Mouse (Mus musculus): Measurements from ENCODE around the gene B4galt5.
"Not testable (repeated sequence)": the region's sequence is repeated elsewhere in the genome, so short reads cannot be mapped to it uniquely, and the experiment has no call there.

B4galt5 gene

GRCm38 (mm10) chr2:167348376-167349282 is at the start of gene B4galt5:
Gene B4galt5 (minus strand): TSS chr2:167349183.
- peak; percentile 63 for DNase-seq (ENCODE audit: low read depth)

GRCm38 (mm10) chr2:167396420-167396819 is 47.4 kb upstream of the B4galt5 start:
- not testable (repeated sequence) for DNase-seq (ENCODE audit: low read depth)

DNA sequence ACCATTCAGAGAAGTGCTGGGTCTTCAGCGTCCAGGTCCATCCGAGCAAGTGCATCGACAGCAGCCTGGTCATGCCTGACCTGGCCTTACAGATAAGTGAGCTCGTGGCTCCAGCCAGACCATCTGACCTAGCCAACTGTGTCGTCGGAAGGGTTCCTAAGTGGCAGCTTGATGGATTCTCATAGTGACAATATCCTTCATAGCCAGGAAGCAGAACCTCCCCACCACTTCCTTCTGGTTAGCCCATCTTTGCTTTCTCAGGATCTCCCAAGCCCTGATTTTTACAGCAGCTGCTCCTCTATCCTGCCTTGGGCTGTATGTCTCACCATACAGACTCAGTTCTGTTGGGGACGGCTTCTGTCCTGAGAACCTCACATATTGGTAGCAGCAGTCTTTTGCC is 45.4 kb upstream of the B4galt5 start:
- DNase-seq (ENCODE audit: low read depth): no peak

DNA sequence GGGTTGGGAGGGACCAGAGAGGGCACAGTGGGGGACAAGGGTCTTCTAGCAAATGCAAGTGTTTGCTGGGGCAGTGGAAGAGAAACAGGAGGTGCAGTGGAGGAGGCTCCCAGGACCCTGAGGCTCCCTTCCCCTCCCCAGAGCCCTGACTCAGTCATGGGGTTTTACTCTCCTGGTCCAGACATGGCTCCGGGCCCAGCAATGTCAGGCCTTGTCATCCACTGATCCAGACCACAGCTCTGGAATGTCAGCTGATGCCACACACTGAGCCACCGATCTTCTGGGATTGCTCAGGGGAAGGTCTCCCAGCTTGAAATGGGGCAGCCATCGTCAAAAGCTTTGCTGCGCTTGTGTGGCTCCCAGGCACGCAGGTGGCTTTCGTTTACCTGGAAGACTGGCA is 38.0 kb upstream of the B4galt5 start:
- DNase-seq (ENCODE audit: low read depth): no peak

DNA sequence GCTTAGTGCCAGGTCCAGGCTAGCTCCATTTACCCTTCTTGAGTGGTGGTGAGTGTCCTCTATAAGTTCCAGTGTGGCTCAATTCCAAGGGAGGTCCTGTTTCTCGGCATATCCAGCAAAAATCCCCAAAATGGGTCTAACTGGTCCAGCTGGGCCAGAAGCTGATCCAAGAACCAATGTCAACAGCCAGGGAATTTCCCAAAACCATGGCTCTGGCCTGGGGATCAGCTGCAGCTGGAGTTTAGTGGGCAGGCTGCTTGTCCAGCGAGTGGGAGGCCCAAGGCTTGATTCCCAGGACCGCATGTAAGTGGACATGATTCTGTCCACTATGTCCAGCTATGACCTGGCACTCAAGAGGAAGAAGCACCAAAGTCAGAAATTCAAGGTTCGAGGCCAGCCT is 37.5 kb upstream of the B4galt5 start:
- no peak for DNase-seq (ENCODE audit: low read depth)

GRCm38 (mm10) chr2:167383666-167384083 is 34.7 kb upstream of the B4galt5 start:
- DNase-seq (ENCODE audit: low read depth): no peak

- DNase-seq (ENCODE audit: low read depth): no peak
Observed at GRCm38 (mm10) chr2:167382389-167382788, 33.4 kb upstream of the B4galt5 start.

DNA sequence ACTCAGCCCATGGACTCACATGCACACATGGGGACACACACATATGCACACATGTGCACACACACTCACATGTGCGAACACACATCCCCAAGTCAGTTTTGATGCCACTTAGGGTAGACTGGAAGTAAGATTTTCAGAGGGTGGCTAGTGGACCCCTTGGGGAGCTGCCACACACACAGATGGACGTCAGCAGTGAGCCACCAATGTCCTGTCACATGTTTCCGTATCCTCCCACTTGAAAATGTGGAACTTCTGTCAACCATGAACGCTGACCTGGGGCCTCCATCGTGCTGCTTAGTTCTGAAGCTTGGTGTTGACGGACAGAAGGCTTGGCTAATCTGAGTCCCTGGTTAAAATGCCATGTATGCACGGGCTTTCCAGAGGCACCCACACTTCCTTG is 32.6 kb upstream of the B4galt5 start:
- DNase-seq (ENCODE audit: low read depth): no peak

DNA sequence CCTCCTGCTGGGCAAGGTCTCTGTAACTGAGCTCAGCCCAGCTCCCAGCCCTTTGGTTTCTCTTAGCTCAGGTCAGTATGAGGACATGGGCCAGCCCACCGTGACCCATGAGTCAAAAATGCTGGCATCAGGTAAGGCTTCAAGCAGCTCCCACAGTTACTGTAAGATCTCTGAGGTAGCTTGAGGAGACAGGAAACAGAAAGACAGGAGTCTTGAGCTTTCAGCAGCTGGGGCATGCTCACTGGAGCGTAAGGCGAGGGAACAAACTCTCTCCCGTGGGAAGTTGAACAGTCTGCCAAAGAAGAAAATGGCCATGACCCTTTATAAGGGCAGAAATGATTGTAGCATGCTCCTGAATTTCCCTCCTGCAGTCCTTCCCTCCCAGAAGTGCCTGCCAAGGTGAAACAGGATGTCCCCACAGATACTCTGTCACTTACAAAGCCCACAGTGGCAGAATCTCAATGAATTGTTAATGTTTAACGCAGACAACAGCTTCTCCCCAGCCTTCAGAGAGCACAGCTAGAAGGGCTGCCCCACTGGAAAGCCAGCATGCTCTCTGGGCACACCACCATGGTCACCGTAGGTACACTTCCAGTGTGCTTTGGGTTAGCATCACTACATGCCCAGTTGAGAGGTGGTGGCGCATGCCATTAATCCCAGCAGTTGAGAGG is 31.8 kb upstream of the B4galt5 start:
- DNase-seq (ENCODE audit: low read depth): no peak

DNA sequence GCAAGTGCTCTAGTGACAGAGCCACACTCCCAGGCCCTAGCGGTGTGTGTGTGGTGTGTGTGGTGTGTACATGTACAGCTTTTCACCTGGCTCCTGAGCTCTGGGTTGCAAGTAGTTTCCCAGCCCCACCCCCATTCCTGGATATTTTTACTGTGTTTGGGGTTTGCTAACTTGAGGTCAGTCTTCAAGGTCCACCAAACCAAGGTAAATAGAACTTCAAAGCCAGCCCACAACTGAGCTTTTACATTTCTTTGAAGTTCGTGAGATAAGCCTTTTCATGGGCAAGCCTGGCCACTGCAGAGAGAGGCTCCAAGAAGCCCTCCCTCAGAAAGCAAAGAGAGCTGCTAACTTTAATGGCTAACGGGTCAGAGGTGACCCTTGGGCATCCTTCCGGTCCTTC is 30.0 kb upstream of the B4galt5 start:
- no peak for DNase-seq (ENCODE audit: low read depth)

DNA sequence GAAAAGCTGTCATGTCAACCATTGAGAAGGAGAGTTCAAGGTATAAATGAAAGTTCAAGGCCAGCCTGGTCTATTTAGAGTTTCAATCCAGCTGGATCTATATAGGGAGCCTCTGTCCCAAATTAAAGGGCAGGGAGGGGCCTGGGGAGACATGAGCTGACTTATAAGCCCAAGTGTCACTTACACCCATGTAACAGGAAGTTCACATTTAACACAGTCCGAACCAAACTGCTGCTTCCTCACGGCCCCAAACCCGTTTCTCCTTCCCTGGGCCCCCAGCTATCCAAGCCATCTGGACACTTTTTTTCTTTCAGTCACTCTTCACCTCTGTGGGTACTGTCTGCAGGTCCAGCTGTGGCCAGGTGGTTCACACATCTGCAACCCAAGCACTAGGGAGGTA is 28.7 kb upstream of the B4galt5 start:
- no peak for DNase-seq (ENCODE audit: low read depth)

DNA sequence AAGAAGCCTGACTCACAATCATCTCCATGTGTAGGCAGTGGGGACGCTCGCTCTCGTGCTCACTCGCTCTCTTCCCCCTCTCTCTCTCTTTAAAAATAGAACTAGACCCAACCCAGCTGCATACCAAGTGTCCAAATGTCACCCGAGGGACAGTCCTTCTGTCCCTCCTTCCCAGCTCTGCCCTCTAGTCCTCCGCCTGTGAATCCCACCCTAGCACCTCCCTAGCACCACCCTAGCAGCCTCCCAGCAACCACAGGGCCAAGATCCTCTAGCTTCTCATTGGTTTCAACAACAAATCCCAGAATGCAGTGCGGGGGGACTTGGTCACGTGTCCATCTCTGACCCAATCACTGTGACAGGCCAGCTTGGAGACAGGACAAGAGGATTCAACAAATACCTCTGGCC is 27.2 kb upstream of the B4galt5 start:
- no peak for DNase-seq (ENCODE audit: low read depth)

DNA sequence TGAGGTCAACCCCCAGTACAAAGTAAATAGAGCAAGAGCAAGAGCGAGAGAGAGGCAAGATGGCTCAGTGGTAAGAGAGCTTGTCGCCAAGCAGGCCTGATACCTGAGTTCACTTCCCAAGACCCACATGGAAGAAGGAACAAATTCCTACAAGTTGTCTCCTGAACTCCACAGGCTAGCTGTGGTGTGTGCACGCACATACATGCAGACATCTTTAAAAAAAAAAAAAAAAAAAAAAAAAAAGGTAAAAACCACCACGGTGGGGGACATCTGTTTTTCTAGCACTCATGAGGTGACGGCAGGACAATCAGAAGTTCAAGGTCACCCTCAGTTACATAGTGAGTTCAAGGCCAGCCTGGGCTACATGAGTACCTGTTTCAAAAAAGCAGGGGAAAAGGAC is 26.7 kb upstream of the B4galt5 start:
- DNase-seq (ENCODE audit: low read depth): no peak

GRCm38 (mm10) chr2:167375135-167375534 is 26.2 kb upstream of the B4galt5 start:
- peak; percentile 64 for DNase-seq (ENCODE audit: low read depth)

DNA sequence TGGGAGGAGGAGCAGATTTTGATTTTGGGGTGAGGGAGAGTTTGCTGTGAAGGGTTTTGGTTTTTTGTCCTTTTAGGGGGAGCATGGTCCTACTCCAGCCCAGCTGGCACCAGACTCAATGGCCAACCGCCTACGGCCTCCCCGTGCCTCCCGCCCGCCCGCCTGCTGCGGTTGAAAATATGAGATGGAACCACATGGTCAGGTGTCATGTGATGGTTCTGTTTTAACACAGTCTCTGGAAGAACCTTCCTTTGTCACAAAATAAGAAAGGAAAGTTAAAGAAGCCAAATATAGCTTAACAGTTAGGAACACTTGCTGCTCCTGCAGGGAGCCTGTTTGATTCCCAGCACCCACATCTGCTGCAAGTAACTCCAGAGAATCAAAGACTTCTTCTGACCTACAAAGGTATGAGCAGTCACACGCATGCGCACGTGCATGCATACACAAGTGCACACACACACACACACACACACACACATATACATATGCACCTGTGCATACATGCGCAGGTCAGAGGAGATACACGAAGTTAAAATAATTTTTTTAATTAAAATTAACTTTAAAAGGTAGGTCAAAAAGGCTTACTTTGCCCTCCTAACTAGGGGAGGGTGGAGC is 25.3 kb upstream of the B4galt5 start:
- DNase-seq (ENCODE audit: low read depth): no peak

DNA sequence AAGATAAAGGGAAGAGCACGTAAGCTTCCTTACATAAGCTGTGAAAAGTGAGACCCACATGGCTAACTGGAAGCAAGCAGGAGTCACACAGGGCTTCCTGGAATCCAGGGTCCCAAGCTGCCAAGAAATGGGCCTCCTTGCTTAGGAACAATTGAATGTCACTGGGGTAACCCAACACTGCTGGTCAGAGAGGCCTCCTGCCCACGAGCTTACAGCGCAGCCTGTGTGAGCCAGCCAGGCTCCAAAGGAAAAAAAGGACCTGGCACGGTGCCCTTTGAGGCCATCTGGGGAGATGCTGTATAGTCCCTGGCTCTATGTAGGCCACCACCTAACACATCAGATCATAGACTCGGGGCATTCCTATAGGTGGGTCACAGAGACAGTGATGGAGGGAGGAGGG is 24.3 kb upstream of the B4galt5 start:
- DNase-seq (ENCODE audit: low read depth): no peak

GRCm38 (mm10) chr2:167371506-167371905 is 22.5 kb upstream of the B4galt5 start:
- no peak for DNase-seq (ENCODE audit: low read depth)

- DNase-seq (ENCODE audit: low read depth): peak; percentile 95
Observed at GRCm38 (mm10) chr2:167368328-167368727, 19.3 kb upstream of the B4galt5 start.

GRCm38 (mm10) chr2:167367777-167368281 is 18.8 kb upstream of the B4galt5 start:
- DNase-seq (ENCODE audit: low read depth): peak; percentile 92

DNA sequence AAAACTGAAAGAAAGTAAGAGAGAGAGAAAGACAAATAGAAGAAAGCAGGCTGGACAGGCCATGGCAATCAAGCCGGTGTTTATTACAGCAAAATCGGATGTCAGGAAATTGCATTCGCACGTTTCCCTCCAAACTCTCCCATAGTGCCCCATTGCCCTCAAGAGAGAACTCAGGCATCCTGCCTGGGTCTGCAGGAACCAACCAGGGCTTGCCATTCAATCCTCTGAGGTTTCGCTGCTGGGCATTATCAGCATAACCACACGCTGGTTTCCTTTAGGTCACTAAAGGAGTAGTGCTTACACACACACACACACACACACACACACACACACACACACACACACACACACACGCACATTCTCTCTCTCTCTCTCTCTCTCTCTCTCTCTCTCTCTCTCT is 18.3 kb upstream of the B4galt5 start:
- peak; percentile 88 for DNase-seq (ENCODE audit: low read depth)

DNA sequence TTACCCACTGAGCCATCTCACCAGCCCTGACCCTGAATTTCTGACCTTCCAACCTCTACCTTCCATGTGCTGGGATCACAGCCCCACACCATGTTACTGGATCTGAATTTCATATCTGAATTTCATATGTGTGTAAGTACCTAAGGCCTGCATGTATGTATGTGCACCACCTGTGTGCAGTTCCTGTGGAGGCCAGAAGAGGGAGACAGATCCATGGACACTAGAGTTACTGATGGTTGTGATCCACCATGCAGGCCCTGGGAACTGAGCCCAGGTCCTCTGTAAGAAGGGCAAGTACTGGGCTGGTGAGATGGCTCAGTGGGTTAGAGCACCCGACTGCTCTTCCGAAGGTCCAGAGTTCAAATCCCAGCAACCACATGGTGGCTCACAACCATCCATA is 16.1 kb upstream of the B4galt5 start:
- peak; percentile 55 for DNase-seq (ENCODE audit: low read depth)

DNA sequence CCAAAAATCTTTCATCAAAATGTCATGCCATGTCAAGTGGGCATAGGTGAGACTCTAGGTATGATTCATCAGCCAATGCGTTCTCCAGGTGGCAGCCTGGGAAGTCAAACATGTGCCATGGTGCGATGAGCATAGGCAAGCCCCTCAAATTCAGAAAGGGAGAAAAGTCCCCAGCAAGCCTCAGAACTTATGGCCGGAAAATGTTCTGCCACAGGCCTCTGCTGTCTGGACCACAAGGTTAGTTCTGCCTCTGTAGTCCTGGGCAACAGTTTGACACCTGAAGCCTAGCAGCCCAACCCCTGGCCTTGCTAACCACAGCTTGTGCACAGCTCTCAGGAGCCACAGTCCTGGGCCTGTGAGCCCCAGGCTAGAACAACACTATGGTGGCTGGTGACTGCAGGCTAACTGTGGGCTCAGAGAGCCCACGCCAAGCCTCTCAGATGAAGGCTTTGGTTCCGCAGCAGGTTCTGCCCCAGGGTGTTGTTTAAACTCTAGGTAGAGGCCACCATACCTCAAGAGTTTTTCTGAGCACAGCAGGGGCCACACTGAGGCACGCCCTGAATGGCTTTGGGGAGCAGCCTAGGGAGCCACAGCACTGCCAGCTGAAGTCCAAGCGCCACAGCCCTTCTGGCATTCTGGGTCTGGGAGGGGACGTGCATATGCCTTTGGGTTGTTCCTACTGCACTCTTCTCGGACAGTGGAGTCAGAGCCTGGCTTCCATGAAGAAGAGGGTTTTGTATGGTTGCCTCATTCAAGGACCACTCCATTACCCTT is 14.5 kb upstream of the B4galt5 start:
- DNase-seq (ENCODE audit: low read depth): peak; percentile 87
